Comparison of ENCODE assay signal across 11 mouse cellular contexts in genomic region chr14:13453461-13454204, GRCm38 (mm10).
DNase-seq lines count a peak whose midpoint lies in the region; ATAC-seq and TF ChIP-seq lines count a peak whose summit lies in the region.
"Had no signal": no experiment of that assay in that cellular context is flagged by ENCODE, and none has a peak within 500 bp of the region (broad histone marks: within the 10 kb centered on the region; RNA-seq: fewer than 3 reads in every experiment).

No protein-coding gene starts in this region.

- no peaks in the 10 kb centered on the region for H3K36me3 ChIP-seq in stomach, embryonic 14.5 days (ENCODE audit: control insufficient read depth, insufficient read depth, low read length)
- no peaks in the 10 kb centered on the region for H3K36me3 ChIP-seq in stomach, postnatal 0 days (ENCODE audit: control insufficient read depth, insufficient read depth, low read length)
- H3K36me3 ChIP-seq in midbrain, embryonic 16.5 days (ENCODE audit: control insufficient read depth, insufficient read depth, low read length) = no peaks in the 10 kb centered on the region
- H3K36me3 ChIP-seq: lung, embryonic 15.5 days; stomach, embryonic 15.5 days had no signal

- no peak overlapping the region for H3K9ac ChIP-seq in stomach, embryonic 14.5 days (replicated peaks; ENCODE audit: low read depth, low read length)
- H3K9ac ChIP-seq in stomach, postnatal 0 days (ENCODE audit: low read length) = no peak overlapping the region
- H3K9ac ChIP-seq in midbrain, embryonic 16.5 days (ENCODE audit: low read depth, low read length) = no peak overlapping the region
- H3K9ac ChIP-seq: lung, embryonic 15.5 days; stomach, embryonic 15.5 days had no signal

- H3K4me1 ChIP-seq in stomach, embryonic 14.5 days (ENCODE audit: control insufficient read depth, insufficient read depth, low read length) = no peaks in the 10 kb centered on the region
- no peaks in the 10 kb centered on the region for H3K4me1 ChIP-seq in stomach, postnatal 0 days (replicated peaks; ENCODE audit: control insufficient read depth, insufficient read depth)
- peaks cover 11% of the 10 kb centered on the region; the same call in 1 of the 2 replicates for H3K4me1 ChIP-seq in midbrain, embryonic 16.5 days (ENCODE audit: control insufficient read depth, insufficient read depth, low read length)
- H3K4me1 ChIP-seq: lung, embryonic 15.5 days; stomach, embryonic 15.5 days had no signal

- TF ChIP-seq EP300 in stomach, postnatal 0 days (optimal IDR thresholded peaks at IDR 0.05) = no peak

- H3K27ac ChIP-seq in stomach, embryonic 14.5 days (ENCODE audit: low read length) = no peak overlapping the region
- no peak overlapping the region for H3K27ac ChIP-seq in stomach, postnatal 0 days (replicated peaks)
- H3K27ac ChIP-seq in midbrain, embryonic 16.5 days (ENCODE audit: low read length) = peak overlapping the region; percentile 32; the same call in 1 of the 2 replicates
- H3K27ac ChIP-seq: lung, embryonic 15.5 days; stomach, embryonic 15.5 days had no signal

- WGBS in stomach, embryonic 14.5 days = 22% methylated on average over 3 of the region's 3 CpGs
- 21% methylated on average over 3 of the region's 3 CpGs for WGBS in stomach, postnatal 0 days
- WGBS in midbrain, embryonic 16.5 days = 35% methylated on average over 3 of the region's 3 CpGs

- no peak for TF ChIP-seq CTCF in stomach, postnatal 0 days (IDR thresholded peaks at IDR 0.05; ENCODE audit: low read depth)

- ATAC-seq in stomach, embryonic 14.5 days (ENCODE audit: insufficient number of reproducible peaks, insufficient read depth, low FRiP score, low read depth) = peak; percentile 37; the same call in 1 of the 2 replicates
- no peak for ATAC-seq in stomach, postnatal 0 days (ENCODE audit: low FRiP score, low TSS enrichment)
- peak; percentile 49 for ATAC-seq in midbrain, embryonic 16.5 days
- ATAC-seq in megakaryocyte progenitor cell, adult 5-6 weeks (replicated peaks; ENCODE audit: poor library complexity) = no peak

- no peak overlapping the region for H3K4me3 ChIP-seq in stomach, embryonic 14.5 days (ENCODE audit: low read depth, low read length)
- H3K4me3 ChIP-seq in stomach, postnatal 0 days (ENCODE audit: low read depth, low read length) = no peak overlapping the region
- H3K4me3 ChIP-seq in midbrain, embryonic 16.5 days (ENCODE audit: low read depth, low read length) = peak overlapping the region; percentile 7
- H3K4me3 ChIP-seq: lung, embryonic 15.5 days; stomach, embryonic 15.5 days had no signal

- DNase-seq in embryo, embryonic 10 days (ENCODE audit: low spot score) = peak; percentile 4
- DNase-seq in embryo, embryonic 9.5 days (ENCODE audit: extremely low spot score) = no peak
- DNase-seq in stomach, postnatal 0 days (ENCODE audit: low spot score) = no peak
- no peak for DNase-seq in cerebellum, postnatal 36 days
- no peak for DNase-seq in layer of hippocampus, adult 8-10 months (ENCODE audit: low spot score in 2 of 2)
- DNase-seq: heart, adult 11 months had no signal

- H3K27me3 ChIP-seq in stomach, embryonic 14.5 days (ENCODE audit: control insufficient read depth, insufficient read depth, low read length) = no peaks in the 10 kb centered on the region
- H3K27me3 ChIP-seq in stomach, postnatal 0 days (ENCODE audit: control insufficient read depth, insufficient read depth, low read length) = no peaks in the 10 kb centered on the region
- no peaks in the 10 kb centered on the region for H3K27me3 ChIP-seq in midbrain, embryonic 16.5 days (ENCODE audit: control insufficient read depth, insufficient read depth, low read depth, low read length)
- H3K27me3 ChIP-seq: lung, embryonic 15.5 days; stomach, embryonic 15.5 days had no signal

- H3K9me3 ChIP-seq in stomach, embryonic 14.5 days (ENCODE audit: control insufficient read depth, low read depth, low read length) = no peaks in the 10 kb centered on the region
- no peaks in the 10 kb centered on the region for H3K9me3 ChIP-seq in stomach, postnatal 0 days (ENCODE audit: control insufficient read depth, low read length)
- H3K9me3 ChIP-seq in midbrain, embryonic 16.5 days (replicated peaks; ENCODE audit: control insufficient read depth, low read length, poor library complexity, severe bottlenecking) = no peaks in the 10 kb centered on the region
- H3K9me3 ChIP-seq: lung, embryonic 15.5 days; stomach, embryonic 15.5 days had no signal

- H3K4me2 ChIP-seq in stomach, embryonic 14.5 days (replicated peaks; ENCODE audit: low read depth, low read length) = no peak overlapping the region
- no peak overlapping the region for H3K4me2 ChIP-seq in stomach, postnatal 0 days (replicated peaks; ENCODE audit: low read depth)
- H3K4me2 ChIP-seq in midbrain, embryonic 16.5 days (ENCODE audit: low read length) = peak overlapping the region; percentile 25; the same call in 1 of the 2 replicates
- H3K4me2 ChIP-seq: lung, embryonic 15.5 days; stomach, embryonic 15.5 days had no signal

Comparison
In these comparisons a context has a peak if more than half of its experiments do, and no peak if none do; other contexts are left out.
1. ATAC-seq: peak in stomach, embryonic 14.5 days (single experiment) and midbrain, embryonic 16.5 days (single experiment); none in stomach, postnatal 0 days (single experiment) and megakaryocyte progenitor cell, adult 5-6 weeks (single experiment).